Mouse (Mus musculus): ENCODE measurements at regions not wholly inside any gene's neighbourhood (a gene's known extent, or its start where the extent isn't known, plus 50 kb on each side); places are given as distances from the start of the nearest gene placed in this dataset.
A peak's percentile ranks its signal among the peaks of the same experiment; 100 is the strongest.

- ATAC-seq (replicated peaks; ENCODE audit: low FRiP score, low TSS enrichment, low read depth): no peak
- no peaks in the 10 kb centered on the region for H3K36me3 ChIP-seq (ENCODE audit: control insufficient read depth, insufficient read depth, low read length)
Measured at GRCm38 (mm10) chr1:64193150-64193838, 71.2 kb upstream of the Klf7 start.

DNA sequence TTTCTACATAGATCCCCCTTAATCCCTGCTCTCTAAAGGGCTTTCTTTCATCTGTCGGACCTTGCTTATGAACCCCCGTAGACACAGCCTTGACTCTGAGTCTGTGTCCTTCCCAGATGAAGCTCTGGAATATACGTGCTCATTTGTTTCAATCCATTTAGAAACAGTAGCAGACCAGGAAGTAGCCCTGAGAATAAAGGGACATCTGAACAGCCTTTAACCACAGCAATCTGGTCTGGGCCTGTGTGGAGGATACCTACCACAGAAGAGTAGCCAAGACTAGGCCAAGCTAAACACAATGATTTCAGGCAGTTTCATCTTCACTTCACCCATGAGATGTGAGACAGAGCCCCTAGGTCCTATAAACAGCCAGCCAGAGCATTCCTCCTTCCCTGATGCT is 70.7 kb upstream of the Klf7 start:
- no peak overlapping the region for H3K4me2 ChIP-seq (ENCODE audit: low read length)
- DNase-seq (ENCODE audit: low spot score) (no peak), ATAC-seq (replicated peaks; ENCODE audit: low FRiP score, low TSS enrichment, low read depth) (no peak)
- no peaks in the 10 kb centered on the region for H3K9me3 ChIP-seq (ENCODE audit: control insufficient read depth, low read length)
- WGBS: 59% methylated on average over 3 of the region's 3 CpGs
- H3K36me3 ChIP-seq (ENCODE audit: control insufficient read depth, insufficient read depth, low read length): no peaks in the 10 kb centered on the region
- no peak overlapping the region for H3K9ac ChIP-seq (ENCODE audit: low read length)
- 0 out of 2 replicates have a peak, but pooled peaks cover 4% of the 10 kb centered on the region for H3K4me1 ChIP-seq (replicated peaks; ENCODE audit: control insufficient read depth, insufficient read depth, low read length)
- H3K27me3 ChIP-seq (replicated peaks; ENCODE audit: control insufficient read depth, insufficient read depth, low read length): no peaks in the 10 kb centered on the region
- H3K4me3 ChIP-seq (ENCODE audit: low read depth, low read length): no peak overlapping the region
- peak overlapping the region; percentile 34; the same call in 1 of the 2 replicates for H3K27ac ChIP-seq (ENCODE audit: low read depth)

More at GRCm38 (mm10) chr1:64193150-64193838, 71.2 kb upstream of the Klf7 start:
- Histone ChIP-seq H3K27ac (ENCODE audit: low read depth) (peak overlapping the region; percentile 34; the same call in 1 of the 2 replicates), H3K4me3 (ENCODE audit: low read depth, low read length) (no peak overlapping the region), H3K4me2 (ENCODE audit: low read length) (no peak overlapping the region), H3K4me1 (replicated peaks; ENCODE audit: control insufficient read depth, insufficient read depth, low read length) (0 out of 2 replicates have a peak, but pooled peaks cover 4% of the 10 kb centered on the region), H3K9me3 (ENCODE audit: control insufficient read depth, low read length) (no peaks in the 10 kb centered on the region), H3K9ac (ENCODE audit: low read length) (no peak overlapping the region), H3K27me3 (replicated peaks; ENCODE audit: control insufficient read depth, insufficient read depth, low read length) (no peaks in the 10 kb centered on the region)
- DNase-seq (ENCODE audit: low spot score): peak; percentile 61
- WGBS: 53% methylated on average over 13 of the region's 13 CpGs

DNA sequence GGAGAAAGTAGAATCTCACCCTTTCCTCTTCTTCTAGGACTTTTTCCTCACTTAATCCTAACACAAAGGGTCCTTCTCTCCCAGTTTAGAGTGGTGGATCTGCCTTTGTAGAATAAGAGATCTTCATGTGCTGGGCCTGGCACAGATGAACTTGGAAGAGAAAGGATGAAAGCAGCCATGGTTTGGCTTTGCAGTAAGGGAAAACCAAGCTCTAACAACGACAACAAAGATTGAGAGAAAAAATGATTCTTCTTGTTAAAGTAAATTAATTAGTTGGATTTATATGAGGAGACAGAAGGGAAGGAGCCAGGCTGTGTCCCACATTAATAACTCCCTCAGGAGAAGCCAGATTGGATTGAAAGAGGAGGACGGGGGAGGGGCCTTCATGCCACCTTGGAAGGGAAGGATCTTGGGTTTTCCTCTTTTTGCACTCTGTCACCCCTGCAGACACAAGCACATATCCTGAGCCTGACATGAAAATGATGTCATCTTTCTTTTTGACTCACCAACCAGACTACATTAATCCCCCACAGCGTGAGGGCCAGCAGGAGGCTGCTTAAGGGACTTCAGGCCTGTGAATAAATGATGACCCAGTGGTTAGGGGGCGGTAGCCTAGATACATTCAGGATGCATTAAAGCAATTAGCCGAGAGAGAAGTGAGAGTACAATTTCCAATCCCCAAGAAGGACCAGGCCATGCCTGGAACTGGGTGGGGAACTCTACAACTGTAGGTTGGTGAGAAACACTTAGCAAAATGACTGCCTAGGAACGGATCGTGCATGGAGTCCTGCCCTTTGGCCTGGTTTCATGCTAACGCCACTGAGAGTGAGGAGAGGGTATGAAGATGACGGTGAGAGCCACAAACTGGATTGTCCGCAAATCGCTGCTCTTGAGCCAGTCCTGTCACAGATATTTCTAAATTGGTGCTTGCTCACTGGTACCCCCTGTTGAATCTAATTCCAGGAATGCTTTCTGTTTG is 69.4 kb upstream of the Klf7 start:
- no peaks in the 10 kb centered on the region for H3K27me3 ChIP-seq (replicated peaks; ENCODE audit: control insufficient read depth, insufficient read depth, low read length)
- DNase-seq (ENCODE audit: low spot score) (no peak), ATAC-seq (replicated peaks; ENCODE audit: low FRiP score, low TSS enrichment, low read depth) (no peak)
- H3K9me3 ChIP-seq (ENCODE audit: control insufficient read depth, low read length): no peaks in the 10 kb centered on the region
- WGBS: 77% methylated on average over 11 of the region's 11 CpGs
- H3K9ac ChIP-seq (ENCODE audit: low read length): no peak overlapping the region
- no peak overlapping the region for H3K4me2 ChIP-seq (ENCODE audit: low read length)
- no peaks in the 10 kb centered on the region for H3K36me3 ChIP-seq (ENCODE audit: control insufficient read depth, insufficient read depth, low read length)
- H3K4me3 ChIP-seq (ENCODE audit: low read depth, low read length): no peak overlapping the region
- H3K27ac ChIP-seq (ENCODE audit: low read depth): no peak overlapping the region
- 0 out of 2 replicates have a peak, but pooled peaks cover 4% of the 10 kb centered on the region for H3K4me1 ChIP-seq (replicated peaks; ENCODE audit: control insufficient read depth, insufficient read depth, low read length)

DNA sequence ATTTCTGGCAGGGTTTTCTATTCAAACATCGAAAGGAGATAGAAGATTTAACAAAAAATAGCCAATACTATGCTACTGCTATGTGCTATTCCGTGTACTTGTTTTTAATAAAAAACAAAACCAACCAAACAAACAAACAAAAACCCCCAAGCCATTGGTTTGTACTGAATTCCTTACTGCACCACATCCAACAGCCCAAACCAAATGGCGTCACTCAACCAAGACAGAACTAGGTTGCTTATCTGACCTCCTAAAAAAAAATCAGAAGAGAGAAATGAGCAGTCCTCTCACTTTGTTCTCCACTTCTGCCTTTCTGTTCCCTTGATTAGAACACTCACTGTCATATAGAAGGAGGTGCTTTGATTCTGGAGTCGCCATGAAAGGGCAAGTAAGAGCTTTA is 68.6 kb upstream of the Klf7 start:
- Histone ChIP-seq H3K4me1 (replicated peaks; ENCODE audit: control insufficient read depth, insufficient read depth, low read length) (0 out of 2 replicates have a peak, but pooled peaks cover 4% of the 10 kb centered on the region), H3K4me3 (ENCODE audit: low read depth, low read length) (no peak overlapping the region), H3K9ac (ENCODE audit: low read length) (no peak overlapping the region), H3K36me3 (ENCODE audit: control insufficient read depth, insufficient read depth, low read length) (no peaks in the 10 kb centered on the region), H3K27me3 (replicated peaks; ENCODE audit: control insufficient read depth, insufficient read depth, low read length) (no peaks in the 10 kb centered on the region), H3K9me3 (ENCODE audit: control insufficient read depth, low read length) (no peaks in the 10 kb centered on the region), H3K27ac (ENCODE audit: low read depth) (no peak overlapping the region), H3K4me2 (ENCODE audit: low read length) (no peak overlapping the region)
- 86% methylated on average over 4 of the region's 4 CpGs for WGBS
- DNase-seq (ENCODE audit: low spot score) (no peak), ATAC-seq (replicated peaks; ENCODE audit: low FRiP score, low TSS enrichment, low read depth) (no peak)

GRCm38 (mm10) chr1:64190097-64190496 is 68.0 kb upstream of the Klf7 start:
- 33% methylated on average over 5 of the region's 5 CpGs for WGBS
- H3K9me3 ChIP-seq (ENCODE audit: control insufficient read depth, low read length): no peaks in the 10 kb centered on the region
- no peak overlapping the region for H3K9ac ChIP-seq (ENCODE audit: low read length)
- ATAC-seq (replicated peaks; ENCODE audit: low FRiP score, low TSS enrichment, low read depth) (no peak), DNase-seq (ENCODE audit: low spot score) (no peak)
- H3K4me2 ChIP-seq (ENCODE audit: low read length): no peak overlapping the region
- no peaks in the 10 kb centered on the region for H3K27me3 ChIP-seq (replicated peaks; ENCODE audit: control insufficient read depth, insufficient read depth, low read length)
- H3K4me1 ChIP-seq (replicated peaks; ENCODE audit: control insufficient read depth, insufficient read depth, low read length): 0 out of 2 replicates have a peak, but pooled peaks cover 4% of the 10 kb centered on the region
- H3K4me3 ChIP-seq (ENCODE audit: low read depth, low read length): no peak overlapping the region
- H3K27ac ChIP-seq (ENCODE audit: low read depth): no peak overlapping the region
- no peaks in the 10 kb centered on the region for H3K36me3 ChIP-seq (ENCODE audit: control insufficient read depth, insufficient read depth, low read length)

- Histone ChIP-seq H3K4me2 (ENCODE audit: low read length) (no peak overlapping the region), H3K27me3 (replicated peaks; ENCODE audit: control insufficient read depth, insufficient read depth, low read length) (no peaks in the 10 kb centered on the region), H3K4me3 (ENCODE audit: low read depth, low read length) (no peak overlapping the region), H3K4me1 (replicated peaks; ENCODE audit: control insufficient read depth, insufficient read depth, low read length) (0 out of 2 replicates have a peak, but pooled peaks cover 4% of the 10 kb centered on the region), H3K9ac (ENCODE audit: low read length) (no peak overlapping the region), H3K27ac (ENCODE audit: low read depth) (no peak overlapping the region), H3K9me3 (ENCODE audit: control insufficient read depth, low read length) (no peaks in the 10 kb centered on the region), H3K36me3 (ENCODE audit: control insufficient read depth, insufficient read depth, low read length) (no peaks in the 10 kb centered on the region)
- WGBS: 47% methylated on average over 6 of the region's 6 CpGs
- ATAC-seq (replicated peaks; ENCODE audit: low FRiP score, low TSS enrichment, low read depth): no peak
- no peak for DNase-seq (ENCODE audit: low spot score)
Measured at GRCm38 (mm10) chr1:64189471-64189870, 67.4 kb upstream of the Klf7 start.

GRCm38 (mm10) chr1:64187796-64188513 is 65.9 kb upstream of the Klf7 start:
- WGBS: 75% methylated on average over 11 of the region's 11 CpGs
- DNase-seq (ENCODE audit: low spot score): no peak
- Histone ChIP-seq H3K27me3 (replicated peaks; ENCODE audit: control insufficient read depth, insufficient read depth, low read length) (no peaks in the 10 kb centered on the region), H3K4me3 (ENCODE audit: low read depth, low read length) (no peak overlapping the region), H3K27ac (ENCODE audit: low read depth) (no peak overlapping the region), H3K9me3 (ENCODE audit: control insufficient read depth, low read length) (no peaks in the 10 kb centered on the region), H3K4me1 (replicated peaks; ENCODE audit: control insufficient read depth, insufficient read depth, low read length) (0 out of 2 replicates have a peak, but pooled peaks cover 4% of the 10 kb centered on the region), H3K36me3 (ENCODE audit: control insufficient read depth, insufficient read depth, low read length) (no peaks in the 10 kb centered on the region), H3K4me2 (ENCODE audit: low read length) (no peak overlapping the region), H3K9ac (ENCODE audit: low read length) (no peak overlapping the region)
- no peak for ATAC-seq (replicated peaks; ENCODE audit: low FRiP score, low TSS enrichment, low read depth)

DNA sequence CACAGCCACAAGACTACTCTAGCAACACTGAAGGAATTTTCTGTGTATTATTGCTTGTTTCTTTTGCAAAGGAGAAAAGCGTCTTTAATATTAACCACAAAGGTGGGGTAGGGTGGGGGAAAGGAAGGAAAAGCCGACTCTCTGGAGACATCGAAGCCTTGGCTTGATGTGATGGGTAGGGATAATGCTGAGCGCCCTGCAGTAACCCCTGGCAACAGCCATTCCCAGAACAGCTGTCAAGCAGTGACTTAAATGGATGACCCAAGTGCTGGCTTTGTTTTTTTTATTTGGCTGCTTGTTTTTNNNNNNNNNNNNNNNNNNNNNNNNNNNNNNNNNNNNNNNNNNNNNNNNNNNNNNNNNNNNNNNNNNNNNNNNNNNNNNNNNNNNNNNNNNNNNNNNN is 51.6 kb upstream of the Klf7 start:
- DNase-seq (ENCODE audit: low spot score) (no peak), ATAC-seq (replicated peaks; ENCODE audit: low FRiP score, low TSS enrichment, low read depth) (no peak)
- no peaks in the 10 kb centered on the region for H3K9me3 ChIP-seq (ENCODE audit: control insufficient read depth, low read length)
- H3K4me3 ChIP-seq (ENCODE audit: low read depth, low read length): no peak overlapping the region
- H3K27me3 ChIP-seq (replicated peaks; ENCODE audit: control insufficient read depth, insufficient read depth, low read length): no peaks in the 10 kb centered on the region
- H3K27ac ChIP-seq (ENCODE audit: low read depth): no peak overlapping the region
- H3K9ac ChIP-seq (ENCODE audit: low read length): no peak overlapping the region
- H3K36me3 ChIP-seq (ENCODE audit: control insufficient read depth, insufficient read depth, low read length): no peaks in the 10 kb centered on the region
- 63% methylated on average over 4 of the region's 4 CpGs for WGBS
- H3K4me2 ChIP-seq (ENCODE audit: low read length): no peak overlapping the region
- H3K4me1 ChIP-seq (replicated peaks; ENCODE audit: control insufficient read depth, insufficient read depth, low read length): no peaks in the 10 kb centered on the region
